Mouse (Mus musculus): Measurements from ENCODE around the gene Gm1110. TPM values are rescaled to one million over a fixed set of nuclear protein-coding genes. Genes with fewer than 3 reads are reported as not detected.

Gene Gm1110
- polyA plus RNA-seq, 1 experiment from 2014 or later = not detected

DNA sequence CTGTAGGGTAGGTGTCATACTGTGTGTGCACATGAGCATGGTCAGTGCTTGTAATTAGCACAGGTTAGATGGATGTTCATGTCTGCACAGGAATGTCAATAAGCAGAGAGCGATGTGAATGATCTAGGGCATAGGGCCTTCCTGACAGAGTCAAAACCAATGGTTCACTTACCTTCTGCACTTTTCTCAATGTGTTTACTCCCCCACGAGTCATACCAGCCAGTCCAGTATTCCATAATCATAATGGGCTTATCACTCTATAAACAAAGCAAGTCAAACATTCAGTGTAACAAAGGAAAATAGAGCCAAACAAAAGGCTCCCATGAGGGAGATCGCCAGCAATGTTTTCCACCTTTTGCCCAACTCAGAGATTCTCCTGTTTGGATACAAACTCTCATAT is 91.8 kb downstream of the Gm1110 start:
- DNase-seq (ENCODE audit: low spot score) (no peak), ATAC-seq (replicated peaks; ENCODE audit: insufficient number of reproducible peaks, low FRiP score, low TSS enrichment, low read depth) (no peak)
- H3K4me1 ChIP-seq (ENCODE audit: control insufficient read depth, insufficient read depth, low read length) = no peaks in the 10 kb centered on the region
- no peaks in the 10 kb centered on the region for H3K27me3 ChIP-seq (ENCODE audit: control insufficient read depth, insufficient read depth, low read length)
- H3K27ac ChIP-seq (replicated peaks; ENCODE audit: low read depth, low read length) = no peak overlapping the region
- H3K4me3 ChIP-seq (ENCODE audit: low read depth, low read length) = no peak overlapping the region
- no peak overlapping the region for H3K9ac ChIP-seq (replicated peaks; ENCODE audit: low read length)
- no peaks in the 10 kb centered on the region for H3K9me3 ChIP-seq (replicated peaks; ENCODE audit: control insufficient read depth, low read length)
- no peak overlapping the region for H3K4me2 ChIP-seq (ENCODE audit: low read depth, low read length)
- H3K36me3 ChIP-seq (replicated peaks; ENCODE audit: control insufficient read depth, insufficient read depth, low read depth, low read length) = no peaks in the 10 kb centered on the region
- 92% methylated on average over 3 of the region's 3 CpGs for WGBS

Other genes with a start within 250 kb of the Gm1110 start
- gene B3gat1, start 189.4 kb downstream of the Gm1110 start, polyA plus RNA-seq (2014; fragmentation: Nextera tagmentation; extraction: Ambion mirVana) = 1.2 and 1.3 TPM in 2 replicates
- 4.6 and 4.7 TPM in 2 replicates for gene Glb1l2, start 116.6 kb downstream of the Gm1110 start, polyA plus RNA-seq (2014; fragmentation: Nextera tagmentation; extraction: Ambion mirVana)
- not detected in 2 replicates for gene Glb1l3, start 62.2 kb downstream of the Gm1110 start, polyA plus RNA-seq (2014; fragmentation: Nextera tagmentation; extraction: Ambion mirVana)
- gene Acad8, start 76.5 kb upstream of the Gm1110 start, polyA plus RNA-seq (2014; fragmentation: Nextera tagmentation; extraction: Ambion mirVana) = 42.8 and 44.8 TPM in 2 replicates
- 173 and 186 TPM in 2 replicates for gene Thyn1, start 76.6 kb upstream of the Gm1110 start, polyA plus RNA-seq (2014; fragmentation: Nextera tagmentation; extraction: Ambion mirVana)
- 47.6 and 47.8 TPM in 2 replicates for gene Vps26b, start 107.0 kb upstream of the Gm1110 start, polyA plus RNA-seq (2014; fragmentation: Nextera tagmentation; extraction: Ambion mirVana)
- 37.4 and 42.3 TPM in 2 replicates for gene Ncapd3, start 107.1 kb upstream of the Gm1110 start, polyA plus RNA-seq (2014; fragmentation: Nextera tagmentation; extraction: Ambion mirVana)
- 124 and 128 TPM in 2 replicates for gene Jam3, start 232.3 kb upstream of the Gm1110 start, polyA plus RNA-seq (2014; fragmentation: Nextera tagmentation; extraction: Ambion mirVana)

All from embryonic facial prominence, embryonic 11.5 days (tissue).